Mouse (Mus musculus) layer of hippocampus, adult 9-11 months (tissue): Measurements from ENCODE around the gene Nrgn.

Experiments
- DNase-seq: peaks from one replicate; pipeline ENCODE4 v3.0.0; 2022

Gene Nrgn

GRCm38 (mm10) chr9:37552536-37553293 is at the start of gene Nrgn:
TSS of gene Nrgn (minus strand) at chr9:37552904.
- peak; percentile 91 for DNase-seq

- no peak for DNase-seq
Measured at GRCm38 (mm10) chr9:37600538-37601205, 48.0 kb upstream of the Nrgn start.

GRCm38 (mm10) chr9:37598637-37599036 is 45.9 kb upstream of the Nrgn start:
- no peak for DNase-seq

- no peak for DNase-seq
Measured at GRCm38 (mm10) chr9:37595570-37595969, 42.9 kb upstream of the Nrgn start.

GRCm38 (mm10) chr9:37593690-37594089 is 41.0 kb upstream of the Nrgn start:
- no peak for DNase-seq

- DNase-seq, result no peak
Measured at GRCm38 (mm10) chr9:37592633-37593032, 39.9 kb upstream of the Nrgn start.

- no peak for DNase-seq
Measured at GRCm38 (mm10) chr9:37592025-37592424, 39.3 kb upstream of the Nrgn start.

GRCm38 (mm10) chr9:37590381-37590780 is 37.7 kb upstream of the Nrgn start:
- DNase-seq, result no peak

- no peak for DNase-seq
Measured at GRCm38 (mm10) chr9:37586718-37587117, 34.0 kb upstream of the Nrgn start.

- no peak for DNase-seq
Measured at GRCm38 (mm10) chr9:37583594-37583993, 30.9 kb upstream of the Nrgn start.

- DNase-seq, result peak; percentile 63
Measured at GRCm38 (mm10) chr9:37576436-37576930, 23.8 kb upstream of the Nrgn start.

GRCm38 (mm10) chr9:37572204-37572876 is 19.6 kb upstream of the Nrgn start:
- DNase-seq, result no peak

- no peak for DNase-seq
Measured at GRCm38 (mm10) chr9:37569231-37569835, 16.6 kb upstream of the Nrgn start.

GRCm38 (mm10) chr9:37568605-37569214 is 16.0 kb upstream of the Nrgn start:
- DNase-seq, result no peak

- DNase-seq, result no peak
Measured at GRCm38 (mm10) chr9:37567892-37568604, 15.3 kb upstream of the Nrgn start.

- DNase-seq, result no peak
Measured at GRCm38 (mm10) chr9:37567454-37567853, 14.8 kb upstream of the Nrgn start.

GRCm38 (mm10) chr9:37567019-37567418 is 14.3 kb upstream of the Nrgn start:
- no peak for DNase-seq

- no peak for DNase-seq
Measured at GRCm38 (mm10) chr9:37563805-37564204, 11.1 kb upstream of the Nrgn start.

GRCm38 (mm10) chr9:37560617-37561016 is 7.9 kb upstream of the Nrgn start:
- DNase-seq, result no peak

- DNase-seq, result peak; percentile 60
Measured at GRCm38 (mm10) chr9:37556366-37556765, 3.7 kb upstream of the Nrgn start.

- peak; percentile 56 for DNase-seq
Measured at GRCm38 (mm10) chr9:37554838-37555748, 2.4 kb upstream of the Nrgn start, which contains the start of gene Siae. TSS of gene Siae (plus strand) at chr9:37555698.
